Mouse (Mus musculus) cerebellum, adult 2 months (tissue): ENCODE data around the gene Hist1h3d. TPM values are rescaled to one million over a fixed set of nuclear protein-coding genes. Genes with fewer than 3 reads are reported as not detected.
"Not testable (repeated sequence)": the region's sequence is repeated elsewhere in the genome, so short reads cannot be mapped to it uniquely, and the experiment has no call there.

ENCODE experiments used
- DNase-seq, 2 experiments: peaks; one replicate each; pipeline ENCODE4 v3.0.0; 2021
- H3K27ac ChIP-seq: fragments of 200-500 bp; 2 replicates; pipeline ENCODE4 v1.5.1; 2012; ENCODE audit warnings: low read length, control low read depth, inconsistent platforms; ENCODE audit not compliant: insufficient read depth
- H3K27me3 ChIP-seq: fragments of 200-500 bp; 2 replicates; pipeline ENCODE4 v1.6.1; 2012; ENCODE audit warnings: inconsistent platforms, mild to moderate bottlenecking, low read length, moderate library complexity; ENCODE audit not compliant: control insufficient read depth, insufficient read depth
- H3K4me1 ChIP-seq: fragments of 200-500 bp; 2 replicates; pipeline ENCODE4 v1.6.1; 2011; ENCODE audit warnings: low read length; ENCODE audit not compliant: control insufficient read depth, insufficient read depth
- H3K4me3 ChIP-seq: fragments of 200-500 bp; replicated peaks from 2 replicates; pipeline ENCODE3; 2011; ENCODE audit warnings: mild to moderate bottlenecking, low read depth, low read length, control low read depth; ENCODE audit not compliant: insufficient read depth
- CTCF ChIP-seq: fragments of 200-500 bp; IDR thresholded peaks from 2 replicates; pipeline ENCODE4 v1.5.1; 2011; ENCODE audit warnings: low read depth, mild to moderate bottlenecking, control low read depth, low read length, moderate library complexity, borderline replicate concordance; ENCODE audit not compliant: insufficient read depth
- POLR2A ChIP-seq: fragments of 200-500 bp; IDR thresholded peaks from 2 replicates; pipeline ENCODE4 v1.6.1; 2011; ENCODE audit warnings: low read length, control low read depth, borderline replicate concordance; ENCODE audit not compliant: insufficient read depth
- WGBS: fragments of 180-500 bp; shearing (Covaris S2); methylation state at CpG from one replicate; pipeline ENCODE4 v1.1.7; 2018; 5-methylcytosine and 5-hydroxymethylcytosine counted together
- polyA plus RNA-seq: library from polyadenylated mRNA; depleted of rRNA; stranded (reverse); fragments of >200 nt; gene quantifications from 2 replicates; pipeline ENCODE4 v1.2.3, GENCODE M21; 2012

Hist1h3d gene
- polyA plus RNA-seq, 1 experiment = 2.0 TPM

DNA sequence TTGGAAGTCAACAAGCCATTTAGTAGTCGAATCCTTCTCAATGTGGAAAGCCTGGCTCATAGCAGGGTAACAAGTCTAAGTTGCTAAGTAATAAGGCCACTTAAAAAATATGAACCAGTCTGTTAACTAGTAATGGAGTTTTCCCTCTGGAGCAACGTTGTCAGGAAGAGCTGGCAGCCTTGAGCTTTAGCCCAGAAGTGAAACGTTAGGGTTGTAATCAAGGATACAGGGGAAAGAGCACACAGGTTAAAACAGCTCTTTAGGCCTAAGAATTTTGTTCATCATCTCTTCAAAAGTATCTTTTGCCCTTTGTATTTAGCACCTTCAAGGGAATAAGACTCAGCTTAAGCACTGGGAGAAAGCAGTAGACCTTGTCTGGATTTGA is 24.8 kb upstream of the Hist1h3d start:
- 15% methylated on average over 3 of the region's 3 CpGs for WGBS
- no peak overlapping the region for H3K27ac ChIP-seq

DNA sequence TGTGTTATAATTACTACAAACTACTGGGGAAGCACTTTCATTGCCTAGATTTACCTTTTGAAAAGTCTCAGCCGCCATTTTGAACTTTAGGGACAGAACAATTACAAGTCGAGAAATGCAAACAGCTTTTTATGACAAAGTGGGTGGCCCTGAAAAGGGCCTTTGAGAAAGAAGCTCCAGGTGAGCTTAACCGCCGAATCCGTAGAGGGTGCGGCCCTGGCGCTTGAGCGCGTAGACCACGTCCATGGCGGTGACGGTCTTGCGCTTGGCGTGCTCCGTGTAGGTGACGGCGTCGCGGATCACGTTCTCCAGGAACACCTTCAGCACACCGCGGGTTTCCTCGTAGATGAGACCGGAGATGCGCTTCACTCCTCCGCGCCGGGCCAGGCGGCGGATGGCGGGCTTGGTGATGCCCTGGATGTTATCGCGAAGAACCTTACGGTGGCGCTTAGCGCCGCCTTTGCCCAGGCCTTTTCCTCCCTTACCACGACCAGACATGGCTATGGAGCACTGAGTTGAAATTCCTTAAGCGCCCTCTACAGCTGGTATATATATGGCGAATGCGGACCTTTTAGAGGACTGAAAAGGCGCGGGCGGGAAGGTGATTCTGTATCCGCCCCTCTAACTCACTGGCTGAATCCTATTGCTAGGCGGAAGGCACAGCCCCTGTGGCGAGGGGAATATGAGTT is 24.3 kb upstream of the Hist1h3d start, which contains the start of gene Hist1h4f:
Gene Hist1h4f (minus strand): TSS at position 503 of the 689 bp plus-strand sequence.
- not testable (repeated sequence) for H3K4me1 ChIP-seq, H3K27me3 ChIP-seq
- H3K27ac ChIP-seq = 0 out of 2 replicates have a peak within 1 kb of the TSS, but pooled peaks have one; percentile 3
- under 1% methylated on average over 47 of the region's 47 CpGs for WGBS
- TF ChIP-seq POLR2A = peak; percentile 91; the same call in 1 of the 2 replicates
- TF ChIP-seq CTCF = peak; percentile 12; the same call in 1 of the 2 replicates
- H3K4me3 ChIP-seq = peak within 1 kb of the TSS; percentile 42
- DNase-seq = peak; percentile 88 to 92

More for the DNA sequence above, 24.8 kb upstream of the Hist1h3d start:
- no peaks in the 10 kb centered on the region for H3K27me3 ChIP-seq
- no peak overlapping the region for H3K4me3 ChIP-seq
- no peak for TF ChIP-seq POLR2A
- no peak for TF ChIP-seq CTCF
- no peaks in the 10 kb centered on the region; the same call in 1 of the 2 replicates for H3K4me1 ChIP-seq
- DNase-seq = no peak

DNA sequence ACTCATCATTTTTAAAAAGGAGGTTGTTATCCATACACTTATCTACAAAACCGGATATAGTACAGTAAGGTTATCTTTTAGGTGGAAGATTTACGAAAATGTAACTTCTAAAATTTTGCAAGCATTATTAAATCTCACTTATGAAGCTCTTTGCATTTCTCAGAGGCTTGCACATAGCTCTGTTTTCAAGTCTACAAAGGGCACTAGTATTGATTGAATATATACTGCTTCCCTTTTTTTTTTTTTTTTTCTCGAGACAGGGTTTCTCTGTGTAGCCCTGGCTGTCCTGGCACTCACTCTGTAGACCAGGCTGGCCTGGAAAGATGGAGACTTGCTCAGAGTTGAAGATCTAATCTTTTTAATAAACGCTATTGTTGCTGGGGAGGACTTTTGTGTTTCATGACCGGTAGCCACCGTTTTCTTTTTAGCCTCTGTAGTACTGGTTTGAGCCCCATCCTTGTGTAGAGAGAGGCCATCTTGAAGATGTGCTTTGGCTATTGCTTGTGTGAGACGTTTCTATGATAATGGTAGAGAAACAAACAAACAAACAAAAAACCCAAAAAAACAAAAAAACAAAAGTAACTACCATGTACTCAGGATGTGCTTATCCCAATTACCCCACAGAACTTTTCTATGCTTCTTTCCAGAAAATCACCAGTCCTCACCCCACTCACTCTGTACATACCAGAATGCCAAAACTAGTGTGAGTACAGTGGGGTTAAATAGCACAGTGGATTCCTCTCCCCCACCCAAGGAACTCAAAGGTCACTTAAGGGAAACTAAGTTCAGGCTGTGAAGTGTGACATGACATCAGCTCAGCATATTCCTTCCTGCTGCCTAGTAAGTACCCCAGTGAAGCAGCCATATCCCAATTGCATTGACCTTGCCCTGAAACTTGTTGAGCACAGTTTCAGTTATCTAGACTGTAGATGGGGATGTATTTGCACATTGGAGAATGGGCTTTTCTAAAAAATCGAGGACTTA is 23.3 kb upstream of the Hist1h3d start:
- Histone ChIP-seq H3K27me3 (no peaks in the 10 kb centered on the region), H3K27ac (no peak overlapping the region), H3K4me1 (peaks cover 2% of the 10 kb centered on the region; the same call in 1 of the 2 replicates), H3K4me3 (peak overlapping the region; percentile 42)
- TF ChIP-seq CTCF = no peak
- no peak for DNase-seq
- 43% methylated on average over 8 of the region's 8 CpGs for WGBS

DNA sequence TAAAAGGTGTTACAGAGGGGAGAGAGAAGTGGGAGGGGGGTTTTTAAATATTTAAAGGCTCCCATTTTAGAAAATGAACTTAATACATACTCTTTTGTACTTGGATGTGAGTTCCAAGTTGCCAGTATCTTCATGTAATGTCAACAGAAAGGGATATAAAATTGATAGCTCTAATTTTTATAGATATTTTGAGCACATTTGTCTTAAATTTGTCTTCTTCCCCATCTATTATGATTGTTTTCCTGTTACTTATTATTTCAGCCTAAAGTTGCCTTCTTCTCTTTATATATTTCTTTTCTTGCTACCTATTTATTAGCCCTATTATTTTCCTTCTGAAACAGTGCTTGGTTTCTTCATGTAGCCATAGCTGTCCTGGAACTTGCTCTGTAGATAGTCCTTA is 22.6 kb upstream of the Hist1h3d start, which contains the start of gene Hist1h1d:
Gene Hist1h1d (plus strand): TSS at position 301 of the 400 bp plus-strand sequence.
- peaks cover 2% of the 10 kb centered on the region; the same call in 1 of the 2 replicates for H3K4me1 ChIP-seq
- no peak for DNase-seq
- TF ChIP-seq CTCF = no peak
- TF ChIP-seq POLR2A = no peak
- H3K4me3 ChIP-seq = no peak within 1 kb of the TSS
- H3K27me3 ChIP-seq = no peaks in the 10 kb centered on the region
- no peak within 1 kb of the TSS for H3K27ac ChIP-seq

DNA sequence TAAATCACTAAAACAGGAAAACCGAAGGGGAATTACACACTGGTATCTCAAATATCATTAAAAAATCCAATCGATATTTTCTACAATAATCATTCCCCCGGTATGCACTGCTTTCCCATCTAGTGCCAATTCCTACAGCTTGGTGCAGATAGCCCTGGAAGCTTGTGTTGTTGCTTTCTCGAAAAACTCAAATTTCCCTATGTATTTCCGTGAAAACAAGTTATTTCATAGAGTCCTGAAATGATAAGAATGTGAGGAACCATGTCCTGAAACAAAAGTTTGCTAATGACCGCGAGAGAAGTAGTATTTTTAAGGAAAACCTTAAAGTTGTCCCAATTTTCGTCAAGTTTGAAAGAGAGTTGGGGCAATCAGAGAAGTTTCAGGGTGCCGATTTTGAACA is 21.2 kb upstream of the Hist1h3d start:
- peak overlapping the region; percentile 33 for H3K4me3 ChIP-seq
- TF ChIP-seq POLR2A (no peak), CTCF (no peak)
- H3K27ac ChIP-seq = no peak overlapping the region
- DNase-seq = no peak
- 14% methylated on average over 9 of the region's 9 CpGs for WGBS
- H3K27me3 ChIP-seq = no peaks in the 10 kb centered on the region
- peaks cover 2% of the 10 kb centered on the region; the same call in 1 of the 2 replicates for H3K4me1 ChIP-seq

DNA sequence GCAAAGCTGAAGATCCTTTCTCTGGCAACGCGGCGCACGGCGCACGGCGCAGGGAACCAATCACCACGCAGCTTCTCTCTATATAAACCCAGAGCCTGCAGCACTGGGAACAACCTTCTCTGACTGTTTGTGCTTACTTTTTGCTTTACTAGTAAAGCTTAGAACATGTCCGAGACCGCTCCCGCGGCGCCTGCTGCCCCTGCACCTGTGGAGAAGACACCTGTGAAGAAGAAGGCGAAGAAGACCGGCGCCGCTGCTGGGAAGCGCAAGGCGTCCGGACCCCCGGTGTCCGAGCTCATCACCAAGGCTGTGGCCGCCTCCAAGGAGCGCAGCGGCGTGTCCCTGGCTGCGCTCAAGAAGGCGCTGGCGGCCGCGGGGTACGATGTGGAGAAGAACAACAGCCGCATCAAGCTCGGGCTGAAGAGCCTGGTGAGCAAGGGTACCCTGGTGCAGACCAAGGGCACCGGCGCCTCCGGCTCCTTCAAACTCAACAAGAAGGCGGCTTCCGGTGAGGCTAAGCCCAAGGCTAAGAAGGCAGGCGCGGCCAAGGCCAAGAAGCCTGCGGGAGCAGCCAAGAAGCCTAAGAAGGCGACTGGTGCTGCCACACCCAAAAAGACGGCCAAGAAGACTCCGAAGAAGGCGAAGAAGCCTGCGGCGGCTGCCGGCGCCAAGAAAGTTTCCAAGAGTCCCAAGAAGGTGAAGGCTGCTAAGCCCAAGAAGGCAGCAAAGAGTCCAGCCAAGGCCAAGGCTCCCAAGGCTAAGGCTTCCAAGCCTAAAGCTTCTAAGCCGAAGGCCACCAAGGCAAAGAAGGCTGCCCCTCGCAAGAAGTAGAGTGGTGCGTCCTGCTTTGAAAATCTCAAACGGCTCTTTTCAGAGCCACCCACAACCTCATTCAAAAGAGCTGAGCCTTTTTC is 20.4 kb upstream of the Hist1h3d start:
- peak overlapping the region; percentile 77 for H3K4me3 ChIP-seq
- under 1% methylated on average over 54 of the region's 54 CpGs for WGBS
- DNase-seq = peak; percentile 74 to 79
- H3K27ac ChIP-seq = peak overlapping the region; percentile 41
- H3K27me3 ChIP-seq = no peaks in the 10 kb centered on the region
- peaks cover 2% of the 10 kb centered on the region; the same call in 1 of the 2 replicates for H3K4me1 ChIP-seq
- TF ChIP-seq POLR2A (peak; percentile 57; the same call in 1 of the 2 replicates), CTCF (no peak)

DNA sequence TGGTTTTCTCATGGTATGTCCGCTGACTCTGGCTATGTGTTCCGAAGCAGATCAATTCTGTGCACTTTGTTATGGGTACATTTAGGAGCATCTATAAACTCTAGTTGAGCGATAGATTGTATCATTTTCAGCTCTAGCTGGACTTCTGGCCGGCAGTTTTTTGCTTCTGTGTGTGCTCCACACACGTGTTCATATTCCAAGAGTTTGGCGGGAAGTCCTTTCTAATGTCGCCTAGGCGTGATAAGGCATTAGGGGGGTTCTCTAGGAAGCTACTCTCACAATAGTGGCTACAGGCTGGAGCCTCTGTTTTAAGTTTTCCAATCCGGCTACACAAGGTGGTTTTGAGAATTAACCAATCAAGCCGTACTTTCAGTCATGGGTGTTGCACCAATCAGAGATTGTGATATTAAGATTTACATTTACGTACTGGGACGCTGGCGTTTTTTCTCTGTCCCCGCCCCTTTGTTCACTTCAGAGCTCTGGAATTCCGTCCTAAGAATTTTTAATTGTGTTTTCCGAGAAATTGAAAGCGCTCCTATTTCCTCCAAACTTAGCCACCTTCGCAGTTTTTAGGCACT is 19.6 kb upstream of the Hist1h3d start:
- Histone ChIP-seq H3K27ac (peak overlapping the region; percentile 41; the same call in 1 of the 2 replicates), H3K4me3 (peak overlapping the region; percentile 61), H3K4me1 (peaks cover 2% of the 10 kb centered on the region; the same call in 1 of the 2 replicates), H3K27me3 (no peaks in the 10 kb centered on the region)
- TF ChIP-seq POLR2A = peak; percentile 12; the same call in 1 of the 2 replicates
- TF ChIP-seq CTCF = no peak
- under 1% methylated on average over 18 of the region's 18 CpGs for WGBS
- DNase-seq = peak; percentile 61 to 87
